Mouse (Mus musculus) C2C12 (cell line): Measurements from ENCODE around the gene Rcc1.

Experiments
- CTCF ChIP-seq: IDR thresholded peaks from one replicate; pipeline ENCODE4 v1.5.1; 2011; ENCODE audit not compliant: control insufficient read depth, insufficient read depth, insufficient read length
- MAX ChIP-seq: IDR thresholded peaks from one replicate; pipeline ENCODE4 v1.6.1; 2011; ENCODE audit warnings: mild to moderate bottlenecking, control low read depth
- MYOD1 ChIP-seq: IDR thresholded peaks from one replicate; pipeline ENCODE4 v1.6.1; 2011; ENCODE audit warnings: low read depth; ENCODE audit not compliant: control insufficient read depth, insufficient read length
- MYOG ChIP-seq: IDR thresholded peaks from one replicate; pipeline ENCODE4 v1.6.1; 2011; ENCODE audit not compliant: control insufficient read depth, insufficient read length; ENCODE audit errors: extremely low read depth
- USF1 ChIP-seq: IDR thresholded peaks from one replicate; pipeline ENCODE4 v1.6.1; 2011; ENCODE audit warnings: low read depth, mild to moderate bottlenecking, control low read depth, moderate library complexity

- TF ChIP-seq CTCF (no peak), USF1 (no peak), MYOD1 (no peak), MAX (no peak), MYOG (no peak)
Measured at GRCm38 (mm10) chr4:132329835-132330354, 23.5 kb downstream of the Rcc1 start.
